9 mouse cellular contexts compared by ENCODE assay signal in genomic region chr7:34229153-34229552, GRCm38 (mm10). TPM values are rescaled to one million over a fixed set of nuclear protein-coding genes. Genes with fewer than 3 reads are reported as not detected.
DNase-seq lines count a peak whose midpoint lies in the region; ATAC-seq and TF ChIP-seq lines count a peak whose summit lies in the region.
"Had no signal": no experiment of that assay in that cellular context is flagged by ENCODE, and none has a peak within 500 bp of the region (broad histone marks: within the 10 kb centered on the region; RNA-seq: fewer than 3 reads in every experiment).

No protein-coding gene starts in this region.

- peak overlapping the region; percentile 80 for H3K4me2 ChIP-seq in forebrain, embryonic 16.5 days (ENCODE audit: low read length)
- peak overlapping the region; percentile 98 for H3K4me2 ChIP-seq in liver, embryonic 16.5 days (ENCODE audit: low read depth, low read length)

- no peak for ATAC-seq in forebrain, embryonic 16.5 days
- no peak for ATAC-seq in liver, embryonic 16.5 days (ENCODE audit: low read depth)
- no peak for ATAC-seq in erythroid progenitor cell, adult 5-6 weeks (replicated peaks; ENCODE audit: low FRiP score, poor library complexity, severe bottlenecking)

- DNase-seq in heart, adult 11 months = peak; percentile 91
- no peak for DNase-seq in heart, adult 9 months (ENCODE audit: low spot score in 2 of 2)
- no peak for DNase-seq in urinary bladder, adult 2 months (ENCODE audit: low spot score)
- no peak for DNase-seq in frontal cortex, postnatal 10 days (ENCODE audit: low spot score in 2 of 2)

- H3K9ac ChIP-seq in forebrain, embryonic 16.5 days (replicated peaks; ENCODE audit: low read depth, low read length) = peak overlapping the region; percentile 76
- H3K9ac ChIP-seq in liver, embryonic 16.5 days (ENCODE audit: low read depth, low read length) = peak overlapping the region; percentile 83

- TF ChIP-seq CTCF in E14TG2a.4 (conservative IDR thresholded peaks at IDR 0.05; ENCODE audit: low read length) = no peak

- WGBS in forebrain, embryonic 16.5 days = 11% methylated on average over 5 of the region's 5 CpGs
- WGBS in liver, embryonic 16.5 days (ENCODE audit: insufficient replicate concordance) = 18% methylated on average over 5 of the region's 5 CpGs

- H3K27me3 ChIP-seq in E14TG2a.4 (ENCODE audit: insufficient read depth, low read length) = no peaks in the 10 kb centered on the region
- H3K27me3 ChIP-seq in forebrain, embryonic 16.5 days (replicated peaks; ENCODE audit: control insufficient read depth, insufficient read depth, low read length) = no peaks in the 10 kb centered on the region
- H3K27me3 ChIP-seq in liver, embryonic 16.5 days (ENCODE audit: control insufficient read depth, insufficient read depth, low read depth, low read length) = no peaks in the 10 kb centered on the region

- H3K9me3 ChIP-seq in E14TG2a.4 (ENCODE audit: low read length) = no peaks in the 10 kb centered on the region
- no peaks in the 10 kb centered on the region for H3K9me3 ChIP-seq in forebrain, embryonic 16.5 days (ENCODE audit: control insufficient read depth, low read length)
- no peaks in the 10 kb centered on the region for H3K9me3 ChIP-seq in liver, embryonic 16.5 days (replicated peaks; ENCODE audit: control insufficient read depth, low read length)

- H3K4me1 ChIP-seq in E14TG2a.4 (replicated peaks; ENCODE audit: low read depth, low read length) = peaks cover 73% of the 10 kb centered on the region
- peaks cover 20% of the 10 kb centered on the region for H3K4me1 ChIP-seq in forebrain, embryonic 16.5 days (replicated peaks; ENCODE audit: control insufficient read depth, insufficient read depth, low read length)
- peaks cover 58% of the 10 kb centered on the region for H3K4me1 ChIP-seq in liver, embryonic 16.5 days (ENCODE audit: control insufficient read depth, low read depth, low read length)

- H3K36me3 ChIP-seq in E14TG2a.4 (ENCODE audit: insufficient read depth, low read length) = peaks cover 64% of the 10 kb centered on the region
- H3K36me3 ChIP-seq in forebrain, embryonic 16.5 days (ENCODE audit: control insufficient read depth, insufficient read depth) = peaks cover 2% of the 10 kb centered on the region; the same call in 1 of the 2 replicates
- H3K36me3 ChIP-seq in liver, embryonic 16.5 days (ENCODE audit: control insufficient read depth, insufficient read depth) = peaks cover 14% of the 10 kb centered on the region

- H3K27ac ChIP-seq in forebrain, embryonic 16.5 days (ENCODE audit: low read length) = no peak overlapping the region
- H3K27ac ChIP-seq in liver, embryonic 16.5 days (ENCODE audit: low read length) = no peak overlapping the region; the same call in 1 of the 2 replicates

- H3K4me3 ChIP-seq in E14TG2a.4 (replicated peaks; ENCODE audit: low read length) = peak overlapping the region; percentile 95
- peak overlapping the region; percentile 69 for H3K4me3 ChIP-seq in forebrain, embryonic 16.5 days (replicated peaks; ENCODE audit: low read length)
- peak overlapping the region; percentile 79 for H3K4me3 ChIP-seq in liver, embryonic 16.5 days (ENCODE audit: low read depth, low read length)

RNA-seq across cellular contexts. Expression of gene Gpi1, which starts 1.0 kb away (rescaled TPM):
- polyA plus RNA-seq in forebrain, embryonic 16.5 days (2015; fragmentation: Nextera tagmentation; extraction: Ambion mirVana) = 175 and 213 TPM in 2 replicates
- polyA plus RNA-seq in liver, embryonic 16.5 days (2015; fragmentation: Nextera tagmentation; extraction: Ambion mirVana) = 187 and 201 TPM in 2 replicates
- polyA plus RNA-seq in urinary bladder, adult 2 months (2012; rRNA removed) = 242 and 345 TPM in 2 replicates
- total RNA-seq in erythroid progenitor cell, adult 5-6 weeks (2015; ENCODE audit: low replicate concordance) = 91.5 and 119 TPM in 2 replicates
- total RNA-seq in erythroid progenitor cell, adult 5-6 weeks (2017; ENCODE audit: low replicate concordance) = 60.7 and 90.5 TPM in 2 replicates

RNA-seq across cellular contexts. Expression of gene Gm6096, which starts 21.7 kb away (rescaled TPM):
- 0.73 TPM in 1 of 2 replicates, not detected in the other for polyA plus RNA-seq in forebrain, embryonic 16.5 days (2015; fragmentation: Nextera tagmentation; extraction: Ambion mirVana)
- polyA plus RNA-seq in liver, embryonic 16.5 days (2015; fragmentation: Nextera tagmentation; extraction: Ambion mirVana) = 0.22 and 0.24 TPM in 2 replicates
- polyA plus RNA-seq in urinary bladder, adult 2 months (2012; rRNA removed) = not detected in 2 replicates
- total RNA-seq in erythroid progenitor cell, adult 5-6 weeks (2015; ENCODE audit: low replicate concordance) = not detected in 2 replicates
- 3.3 TPM in 1 of 2 replicates, not detected in the other for total RNA-seq in erythroid progenitor cell, adult 5-6 weeks (2017; ENCODE audit: low replicate concordance)
- total RNA-seq: gastrocnemius, postnatal 14 days had no signal

RNA-seq across cellular contexts. Expression of gene Pdcd2l, which starts 32.7 kb away (rescaled TPM):
- 71.2 and 92.6 TPM in 2 replicates for polyA plus RNA-seq in forebrain, embryonic 16.5 days (2015; fragmentation: Nextera tagmentation; extraction: Ambion mirVana)
- 19.8 and 20.0 TPM in 2 replicates for polyA plus RNA-seq in liver, embryonic 16.5 days (2015; fragmentation: Nextera tagmentation; extraction: Ambion mirVana)
- polyA plus RNA-seq in urinary bladder, adult 2 months (2012; rRNA removed) = 34.9 and 44.6 TPM in 2 replicates
- total RNA-seq in erythroid progenitor cell, adult 5-6 weeks (2015; ENCODE audit: low replicate concordance) = 8.3 and 26.0 TPM in 2 replicates
- 2.0 and 15.0 TPM in 2 replicates for total RNA-seq in erythroid progenitor cell, adult 5-6 weeks (2017; ENCODE audit: low replicate concordance)

RNA-seq across cellular contexts. Expression of gene Uba2, which starts 59.8 kb away (rescaled TPM):
- polyA plus RNA-seq in forebrain, embryonic 16.5 days (2015; fragmentation: Nextera tagmentation; extraction: Ambion mirVana) = 197 and 220 TPM in 2 replicates
- polyA plus RNA-seq in liver, embryonic 16.5 days (2015; fragmentation: Nextera tagmentation; extraction: Ambion mirVana) = 69.6 and 81.1 TPM in 2 replicates
- 76.1 and 90.3 TPM in 2 replicates for polyA plus RNA-seq in urinary bladder, adult 2 months (2012; rRNA removed)
- 86.9 and 130 TPM in 2 replicates for total RNA-seq in erythroid progenitor cell, adult 5-6 weeks (2015; ENCODE audit: low replicate concordance)
- total RNA-seq in erythroid progenitor cell, adult 5-6 weeks (2017; ENCODE audit: low replicate concordance) = 52.3 and 91.5 TPM in 2 replicates
